Mouse (Mus musculus) E14TG2a.4 (cell line): ENCODE data around the gene Dock4.

ENCODE experiments used
- CTCF ChIP-seq: conservative IDR thresholded peaks from 2 replicates; pipeline ENCODE4 v1.5.1; 2014; ENCODE audit warnings: low read length
- NANOG ChIP-seq: IDR thresholded peaks from 2 replicates; pipeline ENCODE4 v1.6.1; 2014; ENCODE audit warnings: borderline replicate concordance, low read length, mixed read lengths
- POU5F1 ChIP-seq: IDR thresholded peaks from 2 replicates; pipeline ENCODE4 v1.6.1; 2014; ENCODE audit warnings: low read length, borderline replicate concordance

GRCm38 (mm10) chr12:40574051-40574450 lies 128.3 kb downstream of the Dock4 start:
- TF ChIP-seq CTCF (no peak), POU5F1 (no peak), NANOG (no peak)
